Mouse (Mus musculus): ENCODE results near the gene Paox.
A peak's percentile ranks its signal among the peaks of the same experiment; 100 is the strongest.

Gene Paox

GRCm38 (mm10) chr7:140115583-140116328 lies at the start of gene Paox:
Paox (plus strand) TSS chr7:140115799.
- peak; percentile 83 for DNase-seq

GRCm38 (mm10) chr7:140067397-140067796 lies 48.2 kb upstream of the Paox start:
- DNase-seq, result no peak

- peak; percentile 30 for DNase-seq
These were observed 45.4 kb upstream of the Paox start for GRCm38 (mm10) chr7:140070042-140070711.

- no peak for DNase-seq
These were observed 37.9 kb upstream of the Paox start for GRCm38 (mm10) chr7:140077698-140078097.

GRCm38 (mm10) chr7:140078711-140079110 lies 36.9 kb upstream of the Paox start:
- DNase-seq, result peak; percentile 71

GRCm38 (mm10) chr7:140080503-140081156 lies 35.0 kb upstream of the Paox start:
- peak; percentile 81 for DNase-seq

- no peak for DNase-seq
These were observed 34.0 kb upstream of the Paox start for GRCm38 (mm10) chr7:140081408-140082241.

GRCm38 (mm10) chr7:140082242-140082678 lies 33.3 kb upstream of the Paox start, which contains the start of gene Caly:
Caly (minus strand) TSS chr7:140082548.
- DNase-seq, result peak; percentile 45

- no peak for DNase-seq
These were observed 25.0 kb upstream of the Paox start for GRCm38 (mm10) chr7:140090601-140091000.

- no peak for DNase-seq
These were observed 22.6 kb upstream of the Paox start, which contains the start of gene Prap1 for GRCm38 (mm10) chr7:140092924-140093528. Prap1 (plus strand) TSS chr7:140093395.

GRCm38 (mm10) chr7:140094954-140095353 lies 20.6 kb upstream of the Paox start:
- DNase-seq, result no peak

- no peak for DNase-seq
These were observed 20.0 kb upstream of the Paox start for GRCm38 (mm10) chr7:140095556-140095955.

GRCm38 (mm10) chr7:140096055-140096454 lies 19.5 kb upstream of the Paox start:
- no peak for DNase-seq

- no peak for DNase-seq
These were observed 17.1 kb upstream of the Paox start for GRCm38 (mm10) chr7:140098466-140098865.

- no peak for DNase-seq
These were observed 14.1 kb upstream of the Paox start for GRCm38 (mm10) chr7:140101498-140101897.

GRCm38 (mm10) chr7:140101993-140102860 lies 13.4 kb upstream of the Paox start, which contains the start of gene Fuom:
Fuom (minus strand) TSS chr7:140102441.
- peak; percentile 93 for DNase-seq

GRCm38 (mm10) chr7:140104009-140104408 lies 11.6 kb upstream of the Paox start:
- no peak for DNase-seq

GRCm38 (mm10) chr7:140111943-140112342 lies 3.7 kb upstream of the Paox start:
- no peak for DNase-seq

- peak; percentile 96 for DNase-seq
These were observed 893 bp downstream of the Paox start, which contains the start of gene Echs1 for GRCm38 (mm10) chr7:140116329-140117054. Echs1 (minus strand) TSS chr7:140116476.

- DNase-seq, result no peak
These were observed 4.9 kb downstream of the Paox start for GRCm38 (mm10) chr7:140120484-140120883.

All from lung, postnatal 10 days (tissue).